ENCODE assay signal across 8 mouse cellular contexts in the genomic region with DNA sequence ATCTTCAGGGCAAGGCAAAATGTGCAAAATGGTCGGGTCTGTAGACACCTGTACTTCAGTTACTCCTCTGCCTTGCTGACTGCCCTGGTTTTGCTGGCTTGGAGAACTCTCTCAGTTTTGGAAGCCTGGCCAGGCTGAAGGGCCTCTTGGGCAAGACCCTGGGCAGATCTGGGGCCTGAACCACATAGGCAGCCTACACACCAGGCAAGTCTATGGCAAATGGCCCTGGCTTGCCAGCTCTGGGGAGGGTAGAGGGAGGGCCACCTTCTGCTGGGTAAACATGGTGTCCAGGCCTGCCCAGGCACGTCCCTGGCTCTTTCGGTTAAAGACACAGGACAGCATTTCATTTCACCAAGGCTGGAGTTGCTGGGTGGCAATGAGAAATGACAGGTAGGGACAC. TPM values are rescaled to one million over a fixed set of nuclear protein-coding genes. Genes with fewer than 3 reads are reported as not detected.
DNase-seq lines count a peak whose midpoint lies in the region; ATAC-seq lines count a peak whose summit lies in the region.

No protein-coding gene starts in this region.

- no peak overlapping the region for H3K4me3 ChIP-seq in neural tube, embryonic 15.5 days (replicated peaks)
- no peak overlapping the region for H3K4me3 ChIP-seq in limb, embryonic 15.5 days

- no peak for ATAC-seq in neural tube, embryonic 15.5 days (ENCODE audit: low FRiP score)
- no peak for ATAC-seq in limb, embryonic 15.5 days (ENCODE audit: insufficient number of reproducible peaks, low FRiP score, low TSS enrichment, low read depth)

- peak; percentile 68 for DNase-seq in gastrocnemius, postnatal 25 days
- DNase-seq in gastrocnemius, postnatal 4 days (ENCODE audit: low spot score in 2 of 2), result no peak
- DNase-seq in neural tube, embryonic 10.5 days (ENCODE audit: extremely low spot score, low spot score), result no peak
- no peak for DNase-seq in thymus, postnatal 14 days
- no peak for DNase-seq in embryo, embryonic 10.5 days (ENCODE audit: low spot score)
- no peak for DNase-seq in B cell, adult 2 months

- H3K36me3 ChIP-seq in neural tube, embryonic 15.5 days, result no peaks in the 10 kb centered on the region
- H3K36me3 ChIP-seq in limb, embryonic 15.5 days, result peaks cover 12% of the 10 kb centered on the region; the same call in 1 of the 2 replicates

- H3K27ac ChIP-seq in neural tube, embryonic 15.5 days (replicated peaks), result 0 out of 2 replicates have a peak overlapping the region, but pooled peaks have one; percentile 23
- peak overlapping the region; percentile 59; the same call in 1 of the 2 replicates for H3K27ac ChIP-seq in limb, embryonic 15.5 days

- H3K27me3 ChIP-seq in neural tube, embryonic 15.5 days (replicated peaks), result no peaks in the 10 kb centered on the region
- H3K27me3 ChIP-seq in limb, embryonic 15.5 days, result no peaks in the 10 kb centered on the region

- H3K9ac ChIP-seq in neural tube, embryonic 15.5 days (replicated peaks), result no peak overlapping the region
- H3K9ac ChIP-seq in limb, embryonic 15.5 days, result no peak overlapping the region; the same call in 1 of the 2 replicates

- 67% methylated on average over 3 of the region's 3 CpGs for WGBS in neural tube, embryonic 15.5 days
- WGBS in limb, embryonic 15.5 days, result 65% methylated on average over 3 of the region's 3 CpGs

- peaks cover 98% of the 10 kb centered on the region for H3K4me1 ChIP-seq in neural tube, embryonic 15.5 days
- peaks cover 99% of the 10 kb centered on the region for H3K4me1 ChIP-seq in limb, embryonic 15.5 days

- H3K9me3 ChIP-seq in neural tube, embryonic 15.5 days (replicated peaks), result no peaks in the 10 kb centered on the region
- H3K9me3 ChIP-seq in limb, embryonic 15.5 days, result no peaks in the 10 kb centered on the region

- H3K4me2 ChIP-seq in neural tube, embryonic 15.5 days, result no peak overlapping the region
- H3K4me2 ChIP-seq in limb, embryonic 15.5 days, result no peak overlapping the region

RNA-seq across cellular contexts. Expression of a gene that starts 17.5 kb away (rescaled TPM):
- 10 to 100 TPM; 26.4 to 29.8 TPM for total RNA-seq in gastrocnemius, postnatal 25 days (2021)
- 10 to 100 TPM; 53.8 to 55.2 TPM for total RNA-seq in gastrocnemius, postnatal 4 days (2021)
- 51.1 and 54.7 TPM in 2 replicates for polyA plus RNA-seq in neural tube, embryonic 15.5 days (2015; fragmentation: Nextera tagmentation; extraction: Ambion mirVana)
- polyA plus RNA-seq in limb, embryonic 15.5 days (2015; fragmentation: Nextera tagmentation; extraction: Ambion mirVana), result 41.9 and 50.5 TPM in 2 replicates
